Mouse (Mus musculus) lung, postnatal 14 days (tissue): ENCODE results near the gene Id3.

Source experiments
- DNase-seq: peaks from one replicate; pipeline ENCODE4 v3.0.0; 2021

Gene Id3

GRCm38 (mm10) chr4:136125458-136125857 is 17.8 kb upstream of the Id3 start:
- no peak for DNase-seq

GRCm38 (mm10) chr4:136126019-136126418 is 17.3 kb upstream of the Id3 start:
- DNase-seq, result no peak

GRCm38 (mm10) chr4:136127670-136128069 is 15.6 kb upstream of the Id3 start:
- no peak for DNase-seq

GRCm38 (mm10) chr4:136129842-136130241 is 13.5 kb upstream of the Id3 start:
- DNase-seq, result no peak

GRCm38 (mm10) chr4:136133801-136134200 is 9.5 kb upstream of the Id3 start:
- DNase-seq, result no peak

GRCm38 (mm10) chr4:136134418-136134977 is 8.8 kb upstream of the Id3 start:
- no peak for DNase-seq

- DNase-seq, result peak; percentile 65
Measured at GRCm38 (mm10) chr4:136134978-136135873, 8.1 kb upstream of the Id3 start.

GRCm38 (mm10) chr4:136135874-136136728 is 7.2 kb upstream of the Id3 start:
- DNase-seq, result no peak

- no peak for DNase-seq
Measured at GRCm38 (mm10) chr4:136139326-136140110, 3.8 kb upstream of the Id3 start.

- DNase-seq, result peak; percentile 94
Measured at GRCm38 (mm10) chr4:136140327-136141250, 2.7 kb upstream of the Id3 start.

GRCm38 (mm10) chr4:136142267-136143192 is 767 bp upstream of the Id3 start:
- no peak for DNase-seq

- DNase-seq, result peak; percentile 87
Measured at GRCm38 (mm10) chr4:136144126-136144926, 1.0 kb downstream of the Id3 start.

- DNase-seq, result no peak
Measured at GRCm38 (mm10) chr4:136144927-136145292, 1.6 kb downstream of the Id3 start.

GRCm38 (mm10) chr4:136145362-136145885 is 2.1 kb downstream of the Id3 start:
- no peak for DNase-seq

- no peak for DNase-seq
Measured at GRCm38 (mm10) chr4:136145991-136146711, 2.9 kb downstream of the Id3 start.

- DNase-seq, result no peak
Measured at GRCm38 (mm10) chr4:136146712-136147154, 3.4 kb downstream of the Id3 start.

GRCm38 (mm10) chr4:136147436-136148135 is 4.3 kb downstream of the Id3 start:
- peak; percentile 86 for DNase-seq
